Mouse (Mus musculus) CH12.LX (cell line): Measurements from ENCODE around the gene Dkk2. TPM values are rescaled to one million over a fixed set of nuclear protein-coding genes. Genes with fewer than 3 reads are reported as not detected.

ENCODE experiments used
- DNase-seq: peaks from one replicate; pipeline ENCODE4 v3.0.0-alpha.2; 2013; ENCODE audit errors: extremely low read depth
- H3K27ac ChIP-seq: 2 replicates; pipeline ENCODE4 v1.5.1; 2012; ENCODE audit warnings: low read depth, mild to moderate bottlenecking, control low read depth, moderate library complexity; ENCODE audit not compliant: insufficient read depth
- H3K27me3 ChIP-seq: replicated peaks from 2 replicates; pipeline ENCODE3; 2012; ENCODE audit warnings: inconsistent platforms
- H3K36me3 ChIP-seq, 2 experiments: replicated peaks in 1 of 2; 2 replicates each; pipeline versions ENCODE3 to v1.6.1; 2012; ENCODE audit warnings: inconsistent platforms in 1 of 2, low read length in 1 of 2, mild to moderate bottlenecking in 1 of 2, mixed read lengths in 1 of 2, moderate library complexity in 1 of 2; ENCODE audit not compliant: control insufficient read depth in 1 of 2, insufficient read depth in 1 of 2
- H3K4me1 ChIP-seq, 2 experiments: 2 replicates each; pipeline ENCODE4 v1.6.1; 2012; ENCODE audit warnings: inconsistent platforms in 1 of 2, moderate library complexity in 1 of 2; ENCODE audit not compliant: insufficient read depth in 2 of 2, control insufficient read depth in 1 of 2
- H3K4me2 ChIP-seq: 2 replicates; pipeline ENCODE4 v1.6.1; 2012; ENCODE audit warnings: low read depth, mild to moderate bottlenecking, control low read depth; ENCODE audit not compliant: poor library complexity, insufficient read depth, severe bottlenecking
- H3K4me3 ChIP-seq, 3 experiments: fragments of 150-350 bp in 1 of 3; sonication (generic) in 1 of 3; replicated peaks in 1 of 3; 2 replicates each; pipeline versions ENCODE3 to v1.5.1; 2011 to 2012; ENCODE audit warnings: low read depth in 2 of 3, low read length in 2 of 3, mild to moderate bottlenecking in 2 of 3, moderate library complexity in 2 of 3, control low read depth in 1 of 3, improper control_type of control experiment in 1 of 3, inconsistent platforms in 1 of 3, mixed read lengths in 1 of 3; ENCODE audit not compliant: poor library complexity in 1 of 3
- H3K79me2 ChIP-seq: replicated peaks from 2 replicates; pipeline ENCODE4 v1.6.1; 2012; ENCODE audit warnings: mild to moderate bottlenecking, moderate library complexity; ENCODE audit not compliant: control insufficient read depth, poor library complexity, insufficient read depth, severe bottlenecking; ENCODE audit errors: extremely low read depth
- H3K9ac ChIP-seq: 2 replicates; pipeline ENCODE4 v1.6.1; 2012; ENCODE audit warnings: low read depth, mild to moderate bottlenecking, control low read depth, moderate library complexity; ENCODE audit not compliant: insufficient read depth
- H3K9me3 ChIP-seq: replicated peaks from 2 replicates; pipeline ENCODE3; 2012; ENCODE audit warnings: low read length, inconsistent platforms, mixed read lengths
- BHLHE40 ChIP-seq: IDR thresholded peaks from 2 replicates; pipeline ENCODE4 v1.6.1; 2011; ENCODE audit warnings: mild to moderate bottlenecking, low read depth, low read length, improper control_type of control experiment
- CHD2 ChIP-seq: IDR thresholded peaks from 2 replicates; pipeline ENCODE4 v1.6.1; 2011; ENCODE audit warnings: low read length, improper control_type of control experiment
- CTCF ChIP-seq, 2 experiments: IDR thresholded peaks in 1 of 2; conservative IDR thresholded peaks in 1 of 2; 2 replicates each; pipeline ENCODE4 v1.5.1; 2011 to 2012; ENCODE audit warnings: low read depth in 2 of 2, low read length in 2 of 2, improper control_type of control experiment in 1 of 2, inconsistent platforms in 1 of 2, mild to moderate bottlenecking in 1 of 2, moderate library complexity in 1 of 2
- E2F4 ChIP-seq: IDR thresholded peaks from 2 replicates; pipeline ENCODE4 v1.6.1; 2011; ENCODE audit warnings: low read depth, low read length, improper control_type of control experiment; ENCODE audit not compliant: insufficient replicate concordance
- ELF1 ChIP-seq: IDR thresholded peaks from 2 replicates; pipeline ENCODE4 v1.6.1; 2014; ENCODE audit warnings: low read depth, mild to moderate bottlenecking, inconsistent platforms, low read length, improper control_type of control experiment
- ETS1 ChIP-seq: conservative IDR thresholded peaks from 2 replicates; pipeline ENCODE4 v1.6.1; 2012; ENCODE audit warnings: low read depth, mild to moderate bottlenecking, inconsistent platforms, low read length, improper control_type of control experiment, moderate library complexity
- GABPA ChIP-seq: IDR thresholded peaks from 2 replicates; pipeline ENCODE4 v1.6.1; 2012; ENCODE audit warnings: low read depth, low read length, improper control_type of control experiment, inconsistent platforms; ENCODE audit not compliant: insufficient replicate concordance
- HCFC1 ChIP-seq: IDR thresholded peaks from 2 replicates; pipeline ENCODE4 v1.6.1; 2012; ENCODE audit warnings: low read depth, mild to moderate bottlenecking, inconsistent platforms, low read length, improper control_type of control experiment
- IRF4 ChIP-seq: IDR thresholded peaks from 2 replicates; pipeline ENCODE4 v1.6.1; 2014; ENCODE audit warnings: low read depth, mild to moderate bottlenecking, inconsistent platforms, low read length, improper control_type of control experiment
- JUN ChIP-seq: IDR thresholded peaks from 2 replicates; pipeline ENCODE4 v1.6.1; 2011; ENCODE audit warnings: low read depth, mild to moderate bottlenecking, low read length, improper control_type of control experiment, moderate library complexity; ENCODE audit not compliant: insufficient read depth
- MAZ ChIP-seq: IDR thresholded peaks from 2 replicates; pipeline ENCODE4 v1.6.1; 2012; ENCODE audit warnings: low read depth, mild to moderate bottlenecking, inconsistent platforms, low read length, improper control_type of control experiment, moderate library complexity
- MEF2A ChIP-seq: IDR thresholded peaks from 2 replicates; pipeline ENCODE4 v1.6.1; 2014; ENCODE audit warnings: low read depth, mild to moderate bottlenecking, inconsistent platforms, low read length, improper control_type of control experiment, borderline replicate concordance
- MYC ChIP-seq: IDR thresholded peaks from 2 replicates; pipeline ENCODE4 v1.6.1; 2011; ENCODE audit warnings: low read depth, mild to moderate bottlenecking, improper control_type of control experiment, low read length
- NELFE ChIP-seq: IDR thresholded peaks from 2 replicates; pipeline ENCODE4 v1.6.1; 2011; ENCODE audit warnings: low read depth, low read length, improper control_type of control experiment
- POLR2A ChIP-seq: IDR thresholded peaks from 2 replicates; pipeline ENCODE4 v1.6.1; 2011; ENCODE audit warnings: low read depth, mild to moderate bottlenecking, improper control_type of control experiment, low read length
- RAD21 ChIP-seq: IDR thresholded peaks from 2 replicates; pipeline ENCODE4 v1.6.1; 2011; ENCODE audit warnings: low read depth, mild to moderate bottlenecking, low read length, improper control_type of control experiment, moderate library complexity
- SMC3 ChIP-seq: IDR thresholded peaks from 2 replicates; pipeline ENCODE4 v1.6.1; 2011; ENCODE audit warnings: low read depth, low read length, improper control_type of control experiment
- TBP ChIP-seq: conservative IDR thresholded peaks from 2 replicates; pipeline ENCODE4 v1.6.1; 2011; ENCODE audit warnings: low read depth, low read length, improper control_type of control experiment
- TCF12 ChIP-seq: IDR thresholded peaks from 2 replicates; pipeline ENCODE4 v1.6.1; 2014; ENCODE audit warnings: low read depth, mild to moderate bottlenecking, inconsistent platforms, low read length, improper control_type of control experiment
- USF1 ChIP-seq: IDR thresholded peaks from 2 replicates; pipeline ENCODE4 v1.6.1; 2014; ENCODE audit warnings: low read depth, mild to moderate bottlenecking, inconsistent platforms, low read length, improper control_type of control experiment
- ZC3H11A ChIP-seq: IDR thresholded peaks from 2 replicates; pipeline ENCODE4 v1.6.1; 2012; ENCODE audit warnings: low read depth, mild to moderate bottlenecking, inconsistent platforms, low read length, improper control_type of control experiment
- ZKSCAN1 ChIP-seq: IDR thresholded peaks from 2 replicates; pipeline ENCODE4 v1.6.1; 2012; ENCODE audit warnings: low read depth, inconsistent platforms, low read length, improper control_type of control experiment, borderline replicate concordance
- ZMIZ1 ChIP-seq: IDR thresholded peaks from 2 replicates; pipeline ENCODE4 v1.6.1; 2012; ENCODE audit warnings: low read depth, mild to moderate bottlenecking, inconsistent platforms, low read length, improper control_type of control experiment
- ZNF384 ChIP-seq: IDR thresholded peaks from 2 replicates; pipeline ENCODE4 v1.6.1; 2012; ENCODE audit warnings: low read depth, low read length, improper control_type of control experiment, inconsistent platforms
- dilution Hi-C: fragments of 300-500 bp; cut with MboI; formaldehyde crosslinking; loops from 2 replicates; pipeline ENCODE4 v1.14.3; 2020; ENCODE audit warnings: low sequenced_read_pairs; ENCODE audit not compliant: extremely low pct_unique_long_range_greater_than_20kb, extremely low pct_ligation_motif_present
- in situ Hi-C: fragments of 300-500 bp; cut with MboI; formaldehyde crosslinking; loops from 3 replicates; pipeline ENCODE4 v1.14.3; 2019; ENCODE audit warnings: low sequenced_read_pairs, low pct_ligation_motif_present, low pct_unique_long_range_greater_than_20kb, mixed read lengths
- polyA plus RNA-seq: library from polyadenylated mRNA; unstranded; fragments of >175 nt; gene quantifications from 2 replicates; pipeline ENCODE4 v1.2.1, GENCODE M21; 2012; ENCODE audit warnings: low read depth; ENCODE audit not compliant: insufficient read length
- total RNA-seq, 2 experiments: library from RNA; depleted of rRNA; stranded (reverse); fragments of 300-350 nt in 1 of 2; fragments of >200 nt in 1 of 2; gene quantifications; 2 replicates each; pipeline ENCODE4 v1.2.3; 2012 to 2014

The Dkk2 gene
- total and polyA plus RNA-seq, 3 experiments = not detected

DNA sequence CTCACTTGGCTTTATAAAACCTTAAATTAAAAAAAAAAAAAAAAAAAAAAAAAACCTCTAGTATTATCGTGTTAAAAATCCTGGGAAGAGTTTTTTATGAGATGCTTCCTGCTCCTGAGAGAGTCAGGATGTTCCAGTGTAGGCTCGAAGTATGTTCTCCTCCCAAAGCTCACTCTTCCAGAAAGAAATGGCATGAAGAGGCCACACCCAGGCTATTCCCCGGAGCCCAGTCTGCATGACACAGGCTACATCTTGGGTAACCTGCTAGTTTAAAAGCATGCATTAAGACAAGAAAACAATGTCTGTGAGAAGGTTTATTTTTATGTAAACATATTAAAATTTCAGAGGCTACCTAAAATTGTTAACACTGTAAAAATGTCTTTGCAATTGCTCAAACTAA is 15.7 kb downstream of the Dkk2 start:
- H3K27ac ChIP-seq = no peak overlapping the region
- no peak overlapping the region for H3K9ac ChIP-seq
- dilution Hi-C loops (no loop called here), in situ Hi-C loops (no loop called here)
- no peak for DNase-seq
- H3K79me2 ChIP-seq = no peaks in the 10 kb centered on the region
- H3K27me3 ChIP-seq = no peaks in the 10 kb centered on the region
- no peaks in the 10 kb centered on the region for H3K9me3 ChIP-seq
- H3K4me1 ChIP-seq = peaks cover 0 to 5% of the 10 kb centered on the region in 2 experiments; a peak in 1 of 4 replicates
- no peak overlapping the region for H3K4me3 ChIP-seq
- H3K36me3 ChIP-seq = no peaks in the 10 kb centered on the region
- H3K4me2 ChIP-seq = no peak overlapping the region
- no peak for TF ChIP-seq USF1
- no peak for TF ChIP-seq MEF2A
- no peak for TF ChIP-seq ELF1
- no peak for TF ChIP-seq GABPA
- TF ChIP-seq ZMIZ1 = no peak
- no peak for TF ChIP-seq BHLHE40
- TF ChIP-seq NELFE = no peak
- no peak for TF ChIP-seq CHD2
- no peak for TF ChIP-seq JUN
- no peak for TF ChIP-seq SMC3
- TF ChIP-seq POLR2A = no peak
- no peak for TF ChIP-seq HCFC1
- TF ChIP-seq E2F4 = no peak
- no peak for TF ChIP-seq MAZ
- no peak for TF ChIP-seq TBP
- TF ChIP-seq, all 38 proteins: peak for 0

DNA sequence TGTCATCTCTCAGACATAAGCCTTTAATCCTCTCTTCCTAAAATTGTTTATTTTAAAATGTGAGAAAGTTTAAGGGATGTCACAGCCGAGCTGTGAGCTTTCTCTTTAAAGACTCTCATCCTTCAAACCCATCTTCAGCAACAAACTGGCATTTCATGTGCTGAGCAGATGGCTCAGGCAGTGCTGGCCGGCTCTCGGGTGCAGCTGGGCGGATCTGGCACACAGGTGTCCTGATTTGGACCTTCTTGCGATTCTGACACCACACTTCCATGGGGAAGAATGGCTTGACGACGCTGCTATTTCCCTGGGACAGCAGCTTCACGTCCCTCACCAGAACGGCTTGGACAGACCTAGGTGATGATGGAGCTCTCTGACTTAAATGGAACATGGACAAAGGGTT is 17.9 kb downstream of the Dkk2 start:
- TF ChIP-seq MAZ = no peak
- TF ChIP-seq ZC3H11A = no peak
- no peak for TF ChIP-seq MYC
- no peak for TF ChIP-seq ZKSCAN1
- no peak for TF ChIP-seq CHD2
- no peak for TF ChIP-seq ZNF384
- TF ChIP-seq TCF12 = no peak
- TF ChIP-seq CTCF (conservative IDR thresholded peaks at IDR 0.05 in 1 of 2, IDR thresholded peaks at IDR 0.05 in 1 of 2; ENCODE audit: low read depth in 2 of 2, low read length in 2 of 2) = no peak
- TF ChIP-seq RAD21 = no peak
- TF ChIP-seq ETS1 = no peak
- TF ChIP-seq IRF4 = no peak
- no peak for TF ChIP-seq BHLHE40
- dilution Hi-C loops = no loop called here
- no peak overlapping the region for H3K27ac ChIP-seq

More for the DNA sequence above, 17.9 kb downstream of the Dkk2 start:
- Histone ChIP-seq H3K4me3 (no peak overlapping the region), H3K36me3 (no peaks in the 10 kb centered on the region), H3K79me2 (no peaks in the 10 kb centered on the region), H3K4me1 (peaks cover 0 to 5% of the 10 kb centered on the region in 2 experiments; a peak in 1 of 4 replicates), H3K4me2 (peak overlapping the region; percentile 43), H3K9ac (no peak overlapping the region), H3K9me3 (no peaks in the 10 kb centered on the region), H3K27me3 (no peaks in the 10 kb centered on the region)
- DNase-seq = no peak
- in situ Hi-C loops = no loop called here
